Mouse (Mus musculus): ENCODE measurements around the gene Trappc10. TPM values are rescaled to one million over a fixed set of nuclear protein-coding genes. Genes with fewer than 3 reads are reported as not detected.

Trappc10 gene
- polyA plus RNA-seq, 1 experiment from 2014 or later = 15.6 TPM

DNA sequence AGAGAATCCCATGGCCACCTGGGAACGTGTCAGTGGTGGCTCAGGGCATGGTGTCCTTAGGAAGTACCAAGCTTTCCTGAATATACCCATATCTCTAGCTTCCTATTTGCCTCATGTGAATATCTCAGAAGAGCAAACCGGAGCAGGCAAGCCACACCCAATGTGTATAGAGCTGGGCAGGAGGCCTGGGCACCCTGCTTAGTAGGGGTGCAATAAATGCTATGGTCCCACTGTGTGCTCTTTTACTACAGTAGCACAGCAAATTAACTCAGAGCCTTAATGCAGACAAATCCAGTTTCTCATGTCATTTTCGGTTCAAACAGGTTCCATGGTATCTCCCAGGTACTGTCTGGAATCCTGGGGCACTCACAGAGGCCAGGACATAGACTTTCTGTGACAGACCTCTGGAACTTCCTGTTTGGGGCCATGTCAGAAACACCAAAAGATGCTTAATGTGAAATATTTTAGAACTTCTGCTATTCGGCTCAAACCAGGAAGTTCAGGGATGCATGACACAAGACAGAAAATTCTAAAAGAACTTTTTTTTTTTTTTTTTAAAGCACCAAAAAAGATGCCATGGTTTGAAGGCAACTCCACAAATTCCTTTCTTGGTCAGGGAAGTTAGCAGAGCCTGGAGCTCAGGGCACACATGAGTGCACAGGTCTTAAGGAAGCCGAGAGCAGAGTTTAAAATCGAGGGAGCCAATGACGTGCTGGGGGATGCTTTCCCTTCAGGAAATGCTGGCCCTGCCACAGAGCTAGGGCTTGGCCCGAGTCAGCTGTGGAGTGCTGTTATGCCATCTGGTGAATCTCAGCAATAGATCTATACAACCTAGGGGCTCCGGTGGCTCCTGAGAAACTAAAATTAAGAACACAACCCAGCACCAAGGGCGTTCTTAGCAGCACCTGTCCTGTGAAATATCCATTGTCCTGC is 95.3 kb downstream of the Trappc10 start:
- H3K4me2 ChIP-seq = no peak overlapping the region
- no peaks in the 10 kb centered on the region for H3K9me3 ChIP-seq
- H3K36me3 ChIP-seq = no peaks in the 10 kb centered on the region
- H3K27ac ChIP-seq = no peak overlapping the region
- H3K4me3 ChIP-seq = no peak overlapping the region
- H3K4me1 ChIP-seq = no peaks in the 10 kb centered on the region
- no peak overlapping the region for H3K9ac ChIP-seq
- ATAC-seq (ENCODE audit: insufficient number of reproducible peaks, low FRiP score, low TSS enrichment, low read depth) = no peak
- no peaks in the 10 kb centered on the region for H3K27me3 ChIP-seq
- WGBS = 62% methylated on average over 10 of the region's 10 CpGs

DNA sequence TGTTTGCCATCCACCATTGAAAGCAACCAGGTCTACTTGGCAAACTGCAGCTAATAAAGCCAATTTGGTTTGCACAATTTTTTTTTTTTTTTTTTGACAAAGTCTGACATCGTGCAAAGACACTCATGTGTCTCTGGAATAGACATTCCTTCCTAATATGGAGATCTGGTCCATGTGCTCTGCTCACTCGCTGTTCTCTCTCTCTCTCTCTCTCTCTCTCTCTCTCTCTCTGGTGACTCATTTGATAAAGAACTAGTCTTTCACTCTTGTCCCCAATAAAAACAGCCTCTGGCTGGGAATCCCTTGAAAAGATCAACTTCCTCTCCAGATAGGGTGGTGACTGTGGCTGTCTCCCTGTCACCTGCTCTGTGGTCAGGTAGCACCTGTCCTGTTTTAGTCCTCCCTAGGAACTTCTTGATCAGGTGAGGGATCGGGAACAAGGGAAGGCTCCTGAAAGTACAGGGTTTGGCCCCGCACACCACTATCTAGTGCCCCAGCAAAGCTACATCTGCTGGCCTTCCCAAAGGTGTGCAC is 96.5 kb downstream of the Trappc10 start:
- Histone ChIP-seq H3K9ac (no peak overlapping the region), H3K27ac (no peak overlapping the region), H3K27me3 (no peaks in the 10 kb centered on the region), H3K9me3 (no peaks in the 10 kb centered on the region), H3K4me3 (no peak overlapping the region), H3K36me3 (no peaks in the 10 kb centered on the region), H3K4me1 (no peaks in the 10 kb centered on the region), H3K4me2 (no peak overlapping the region)
- ATAC-seq (ENCODE audit: insufficient number of reproducible peaks, low FRiP score, low TSS enrichment, low read depth) = no peak
- 77% methylated on average over 4 of the region's 4 CpGs for WGBS

DNA sequence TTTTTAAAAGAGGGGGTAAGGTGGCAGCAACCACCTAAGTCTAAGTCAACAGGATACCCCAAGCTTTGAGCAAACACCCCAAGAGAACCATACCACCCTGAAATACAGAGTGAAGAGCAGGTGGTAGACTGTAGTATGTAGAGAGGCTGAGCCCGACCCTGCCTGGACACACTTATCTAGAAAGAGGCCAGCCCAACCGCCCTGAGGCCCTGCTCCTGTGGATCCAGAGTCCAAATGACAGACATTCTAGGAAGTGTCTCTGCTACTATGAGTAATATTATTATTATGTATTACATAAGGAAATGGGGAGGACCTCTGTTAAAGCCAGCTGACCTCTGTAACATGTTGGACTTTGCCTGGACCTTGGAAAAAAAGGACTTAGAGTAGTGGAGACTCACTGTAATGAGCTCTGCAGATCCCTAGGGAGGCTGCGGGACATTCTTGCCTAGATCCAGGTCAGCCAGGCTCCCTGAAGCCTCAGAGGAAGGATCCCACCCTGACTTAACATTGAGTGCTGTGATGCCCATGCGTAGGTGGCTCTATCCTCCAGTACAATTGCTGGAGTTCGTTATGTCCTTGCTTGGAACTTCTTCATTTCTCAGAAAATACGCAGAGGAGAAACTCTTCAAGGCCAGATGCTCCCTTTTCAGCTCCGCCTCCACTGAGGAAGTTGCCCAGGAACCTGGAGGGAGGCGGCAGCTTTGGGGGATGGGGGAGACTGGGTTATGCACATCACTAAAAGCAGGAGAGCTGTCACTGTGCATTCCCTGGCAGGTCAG is 100.5 kb downstream of the Trappc10 start:
- 48% methylated on average over 8 of the region's 8 CpGs for WGBS
- no peak overlapping the region for H3K4me3 ChIP-seq
- H3K9ac ChIP-seq = no peak overlapping the region
- peaks cover 8% of the 10 kb centered on the region for H3K4me1 ChIP-seq
- H3K9me3 ChIP-seq = no peaks in the 10 kb centered on the region
- H3K4me2 ChIP-seq = no peak overlapping the region
- no peak for ATAC-seq (ENCODE audit: insufficient number of reproducible peaks, low FRiP score, low TSS enrichment, low read depth)
- H3K36me3 ChIP-seq = no peaks in the 10 kb centered on the region
- H3K27ac ChIP-seq = no peak overlapping the region
- H3K27me3 ChIP-seq = no peaks in the 10 kb centered on the region

DNA sequence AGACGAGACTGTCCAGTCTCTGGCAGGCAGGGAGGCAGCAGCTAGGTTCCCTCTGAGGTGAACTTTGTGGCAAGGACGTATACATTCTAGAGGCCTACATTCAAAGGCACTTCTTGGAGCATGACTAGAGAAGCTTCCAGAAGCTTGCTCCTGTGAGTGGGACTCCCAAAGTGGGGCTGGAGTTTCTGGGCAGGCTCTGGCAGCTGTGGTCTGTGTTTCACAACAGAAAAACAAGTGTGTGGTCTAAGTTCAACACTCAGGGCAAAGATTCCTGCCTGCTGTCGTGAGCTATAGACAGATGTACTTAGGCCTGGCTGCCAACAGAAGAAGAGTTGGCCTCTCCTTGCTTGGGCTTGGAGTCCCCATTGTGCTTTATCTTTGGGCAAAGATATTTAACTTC is 103.6 kb downstream of the Trappc10 start:
- no peaks in the 10 kb centered on the region for H3K9me3 ChIP-seq
- WGBS = 73% methylated on average over 3 of the region's 3 CpGs
- H3K27ac ChIP-seq = no peak overlapping the region
- no peak for ATAC-seq (ENCODE audit: insufficient number of reproducible peaks, low FRiP score, low TSS enrichment, low read depth)
- peaks cover 13% of the 10 kb centered on the region for H3K4me1 ChIP-seq
- H3K4me3 ChIP-seq = no peak overlapping the region
- H3K4me2 ChIP-seq = no peak overlapping the region
- H3K36me3 ChIP-seq = no peaks in the 10 kb centered on the region
- no peaks in the 10 kb centered on the region for H3K27me3 ChIP-seq
- no peak overlapping the region for H3K9ac ChIP-seq

DNA sequence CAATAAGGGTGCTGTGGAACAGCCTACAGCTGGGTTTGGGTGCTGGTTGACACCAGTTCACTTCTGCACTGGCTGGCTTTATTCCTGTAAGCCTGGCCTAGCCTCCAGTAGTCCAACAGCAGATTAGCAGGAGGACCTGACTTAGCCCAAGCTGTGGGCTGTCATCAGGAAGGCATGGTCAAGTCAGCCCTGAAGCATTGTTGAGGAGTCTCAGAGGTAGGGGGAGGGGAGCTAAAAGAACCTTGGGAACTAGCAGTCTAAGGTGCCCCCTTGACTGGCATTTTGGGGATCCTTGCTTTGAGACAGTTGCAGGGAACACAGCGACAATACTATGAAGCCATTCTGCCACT is 104.2 kb downstream of the Trappc10 start:
- no peak overlapping the region for H3K27ac ChIP-seq
- 100% methylated on average over 1 of the region's 1 CpGs for WGBS

DNA sequence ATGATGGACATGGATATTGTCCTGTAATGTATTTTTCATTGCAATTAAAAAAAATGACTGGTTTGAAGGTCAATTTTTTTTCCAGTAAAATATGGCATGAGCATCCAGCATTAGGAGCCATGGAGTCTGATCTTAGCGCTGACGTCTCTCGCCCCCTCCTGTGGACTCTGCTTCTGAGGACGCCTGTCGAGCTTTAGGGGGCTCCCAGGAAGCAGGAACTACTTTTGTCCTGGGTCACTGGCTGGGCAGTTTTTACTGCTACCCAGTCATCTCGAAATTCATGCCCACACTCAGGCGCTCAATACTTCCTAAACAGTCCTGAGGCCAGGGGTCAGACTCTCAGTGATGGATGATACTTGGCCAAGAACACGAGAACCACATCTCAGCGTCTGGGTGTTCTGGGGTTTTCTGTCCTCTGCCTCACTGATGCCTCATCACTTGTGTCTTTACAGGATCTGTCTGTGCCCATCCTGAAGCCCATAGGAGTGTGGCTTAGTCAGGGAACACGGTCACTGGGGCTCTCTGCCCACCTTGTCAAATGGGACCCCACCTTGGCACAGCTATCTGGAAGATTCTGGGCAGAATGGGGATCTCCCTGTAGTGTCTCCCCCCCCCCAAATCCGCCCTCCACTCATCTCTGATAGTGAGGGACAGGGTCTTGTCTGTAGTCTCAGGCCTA is 104.7 kb downstream of the Trappc10 start:
- no peak overlapping the region for H3K4me3 ChIP-seq
- H3K9me3 ChIP-seq = no peaks in the 10 kb centered on the region
- H3K4me2 ChIP-seq = no peak overlapping the region
- ATAC-seq (ENCODE audit: insufficient number of reproducible peaks, low FRiP score, low TSS enrichment, low read depth) = no peak
- peaks cover 24% of the 10 kb centered on the region for H3K4me1 ChIP-seq
- H3K9ac ChIP-seq = no peak overlapping the region
- no peaks in the 10 kb centered on the region for H3K27me3 ChIP-seq
- no peaks in the 10 kb centered on the region for H3K36me3 ChIP-seq
- 73% methylated on average over 11 of the region's 11 CpGs for whole genome bisulfite sequencing
- H3K27ac ChIP-seq = peak overlapping the region; percentile 85

More for the DNA sequence above, 104.2 kb downstream of the Trappc10 start:
- Histone ChIP-seq H3K9ac (no peak overlapping the region), H3K27me3 (no peaks in the 10 kb centered on the region), H3K4me1 (peaks cover 18% of the 10 kb centered on the region), H3K4me3 (no peak overlapping the region), H3K36me3 (no peaks in the 10 kb centered on the region), H3K4me2 (no peak overlapping the region), H3K9me3 (no peaks in the 10 kb centered on the region)
- ATAC-seq (ENCODE audit: insufficient number of reproducible peaks, low FRiP score, low TSS enrichment, low read depth) = no peak

DNA sequence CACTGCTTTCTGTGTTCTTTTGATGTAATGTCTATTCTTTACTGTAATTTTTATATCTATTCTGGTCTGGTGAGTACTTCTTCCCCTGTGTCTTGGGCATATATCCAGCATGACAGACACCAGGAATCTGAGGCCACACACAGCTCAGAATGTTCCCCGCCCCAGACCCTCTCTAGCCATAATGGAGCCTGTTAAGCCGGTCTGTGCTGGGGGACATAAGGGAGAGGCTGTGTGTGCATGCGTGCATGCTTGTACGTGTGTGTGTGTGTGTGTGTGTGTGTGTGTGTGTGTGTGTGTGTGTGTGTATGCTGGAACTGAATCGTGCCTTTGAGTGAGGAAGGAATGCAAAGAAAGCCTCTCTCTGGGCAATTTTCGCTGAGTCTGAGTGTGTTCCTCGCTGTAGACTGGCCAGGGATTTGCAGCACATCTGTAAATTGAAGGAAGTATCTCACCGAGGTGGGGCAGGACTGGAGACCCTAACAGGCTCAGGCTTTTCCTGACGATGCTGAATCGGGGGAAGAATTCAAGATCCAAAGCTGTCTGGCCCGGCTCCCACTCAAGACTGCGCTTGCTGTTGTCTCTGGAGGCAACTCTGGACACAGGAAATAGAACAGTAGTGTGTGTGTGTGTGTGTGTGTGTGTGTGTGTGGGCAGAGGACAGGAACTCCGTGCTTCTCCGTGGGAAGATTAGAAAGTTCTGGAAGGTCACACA is 105.5 kb downstream of the Trappc10 start:
- ATAC-seq (ENCODE audit: insufficient number of reproducible peaks, low FRiP score, low TSS enrichment, low read depth) = peak; percentile 77; the same call in 1 of the 2 replicates
- 0 out of 2 replicates have a peak overlapping the region, but pooled peaks have one; percentile 26 for H3K9ac ChIP-seq

DNA sequence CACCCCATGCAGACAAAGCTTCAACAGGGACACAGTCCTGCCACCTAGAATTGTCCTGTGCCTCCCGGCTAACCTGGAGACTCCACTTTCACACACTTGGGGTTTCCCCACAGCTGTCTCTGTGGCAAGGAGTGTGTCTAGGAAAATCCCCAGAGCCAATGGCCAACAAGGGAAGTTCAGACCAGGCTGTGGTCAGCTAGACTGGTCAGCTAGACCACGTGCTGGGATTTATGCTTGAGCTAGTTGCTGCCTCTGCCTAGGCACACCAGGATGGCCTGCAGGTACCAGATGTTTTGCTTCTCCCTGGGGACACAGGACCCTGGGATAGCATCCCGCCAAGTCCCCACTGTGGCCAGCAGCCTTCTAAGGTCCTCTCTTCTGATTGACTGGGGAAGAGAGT is 107.2 kb downstream of the Trappc10 start:
- WGBS = 81% methylated on average over 3 of the region's 3 CpGs
- H3K4me2 ChIP-seq = no peak overlapping the region
- no peak; the same call in 1 of the 2 replicates for ATAC-seq (ENCODE audit: insufficient number of reproducible peaks, low FRiP score, low TSS enrichment, low read depth)

More for the DNA sequence above, 105.5 kb downstream of the Trappc10 start:
- no peaks in the 10 kb centered on the region for H3K36me3 ChIP-seq
- 0 out of 2 replicates have a peak overlapping the region, but pooled peaks have one; percentile 5 for H3K4me2 ChIP-seq
- no peaks in the 10 kb centered on the region for H3K27me3 ChIP-seq
- peaks cover 26% of the 10 kb centered on the region for H3K4me1 ChIP-seq
- no peak overlapping the region for H3K4me3 ChIP-seq
- 16% methylated on average over 14 of the region's 14 CpGs for WGBS
- no peaks in the 10 kb centered on the region for H3K9me3 ChIP-seq
- peak overlapping the region; percentile 85 for H3K27ac ChIP-seq

More for the DNA sequence above, 107.2 kb downstream of the Trappc10 start:
- no peaks in the 10 kb centered on the region for H3K36me3 ChIP-seq
- no peak overlapping the region for H3K4me3 ChIP-seq
- no peak overlapping the region for H3K27ac ChIP-seq
- no peaks in the 10 kb centered on the region for H3K27me3 ChIP-seq
- H3K9ac ChIP-seq = no peak overlapping the region
- no peaks in the 10 kb centered on the region for H3K9me3 ChIP-seq
- H3K4me1 ChIP-seq = peaks cover 26% of the 10 kb centered on the region

Other genes with a start within 250 kb of the Trappc10 start
- 164 and 168 TPM in 2 replicates for gene Pfkl, start 234.6 kb downstream of the Trappc10 start, polyA plus RNA-seq (2015; fragmentation: Nextera tagmentation; extraction: Ambion mirVana)
- gene Dnmt3l, start 202.7 kb downstream of the Trappc10 start, polyA plus RNA-seq (2015; fragmentation: Nextera tagmentation; extraction: Ambion mirVana) = 0.58 TPM in 2 replicates
- gene Aire, start 201.0 kb downstream of the Trappc10 start, polyA plus RNA-seq (2015; fragmentation: Nextera tagmentation; extraction: Ambion mirVana) = 0.28 and 0.29 TPM in 2 replicates
- 7.2 and 7.3 TPM in 2 replicates for gene Icosl, start 175.3 kb downstream of the Trappc10 start, polyA plus RNA-seq (2015; fragmentation: Nextera tagmentation; extraction: Ambion mirVana)
- gene D10Jhu81e, start 74.9 kb downstream of the Trappc10 start, polyA plus RNA-seq (2015; fragmentation: Nextera tagmentation; extraction: Ambion mirVana) = 38.7 and 42.1 TPM in 2 replicates
- 18.5 and 18.9 TPM in 2 replicates for gene Pwp2, start 59.5 kb downstream of the Trappc10 start, polyA plus RNA-seq (2015; fragmentation: Nextera tagmentation; extraction: Ambion mirVana)
- gene Agpat3, start 107.8 kb upstream of the Trappc10 start, polyA plus RNA-seq (2015; fragmentation: Nextera tagmentation; extraction: Ambion mirVana) = 111 and 127 TPM in 2 replicates
- gene Rrp1, start 168.4 kb upstream of the Trappc10 start, polyA plus RNA-seq (2015; fragmentation: Nextera tagmentation; extraction: Ambion mirVana) = 259 and 289 TPM in 2 replicates
- 313 and 319 TPM in 2 replicates for gene Cstb, start 181.0 kb upstream of the Trappc10 start, polyA plus RNA-seq (2015; fragmentation: Nextera tagmentation; extraction: Ambion mirVana)
- gene Pdxk, start 220.3 kb upstream of the Trappc10 start, polyA plus RNA-seq (2015; fragmentation: Nextera tagmentation; extraction: Ambion mirVana) = 11.9 and 13.1 TPM in 2 replicates